Mouse (Mus musculus) kidney, postnatal 25 days (tissue): ENCODE results near the gene Nln.

ENCODE experiments used
- DNase-seq, 2 experiments: peaks; one replicate each; pipeline ENCODE4 v3.0.0; 2021; ENCODE audit warnings: mixed read lengths in 2 of 2

Nln gene

GRCm38 (mm10) chr13:104039861-104040260 lies 69.6 kb downstream of the Nln start:
- DNase-seq, result peak in 1 of 2 experiments; percentile 13

- peak; percentile 27 to 52 for DNase-seq
Observed at GRCm38 (mm10) chr13:104038891-104039290, 70.5 kb downstream of the Nln start.

- peak in 1 of 2 experiments; percentile 14 for DNase-seq
Observed at GRCm38 (mm10) chr13:104038358-104038757, 71.1 kb downstream of the Nln start.

GRCm38 (mm10) chr13:104037531-104038290 lies 71.7 kb downstream of the Nln start:
- peak in 1 of 2 experiments; percentile 36 for DNase-seq

GRCm38 (mm10) chr13:104036494-104037290 lies 72.7 kb downstream of the Nln start:
- peak; percentile 81 to 93 for DNase-seq

- DNase-seq, result peak in 1 of 2 experiments; percentile 17
Observed at GRCm38 (mm10) chr13:104035651-104036050, 73.8 kb downstream of the Nln start.

- DNase-seq, result peak; percentile 48 to 76
Observed at GRCm38 (mm10) chr13:104034854-104035253, 74.6 kb downstream of the Nln start.

- peak; percentile 62 to 64 for DNase-seq
Observed at GRCm38 (mm10) chr13:104032620-104033133, 76.7 kb downstream of the Nln start.

GRCm38 (mm10) chr13:104031821-104032331 lies 77.5 kb downstream of the Nln start:
- peak in 1 of 2 experiments; percentile 53 for DNase-seq

- peak in 1 of 2 experiments; percentile 46 for DNase-seq
Observed at GRCm38 (mm10) chr13:104030956-104031355, 78.5 kb downstream of the Nln start.

- DNase-seq, result no peak
Observed at GRCm38 (mm10) chr13:104029511-104029910, 79.9 kb downstream of the Nln start.

- DNase-seq, result peak; percentile 31 to 71
Observed at GRCm38 (mm10) chr13:104029089-104029488, 80.3 kb downstream of the Nln start.

GRCm38 (mm10) chr13:104026525-104026924 lies 82.9 kb downstream of the Nln start:
- no peak for DNase-seq

- no peak for DNase-seq
Observed at GRCm38 (mm10) chr13:104025710-104025995, 83.8 kb downstream of the Nln start.

- DNase-seq, result peak; percentile 13 to 41
Observed at GRCm38 (mm10) chr13:104024856-104025709, 84.3 kb downstream of the Nln start.

GRCm38 (mm10) chr13:104024275-104024674 lies 85.1 kb downstream of the Nln start:
- peak in 1 of 2 experiments; percentile 11 for DNase-seq

GRCm38 (mm10) chr13:104023356-104023911 lies 86.0 kb downstream of the Nln start:
- peak in 1 of 2 experiments; percentile 38 for DNase-seq

- no peak for DNase-seq
Observed at GRCm38 (mm10) chr13:104018466-104019076, 90.8 kb downstream of the Nln start.

- no peak for DNase-seq
Observed at GRCm38 (mm10) chr13:104015246-104016105, 93.9 kb downstream of the Nln start.

- DNase-seq, result no peak
Observed at GRCm38 (mm10) chr13:104014038-104014437, 95.4 kb downstream of the Nln start.

- DNase-seq, result no peak
Observed at GRCm38 (mm10) chr13:104013380-104013779, 96.0 kb downstream of the Nln start.
